Mouse (Mus musculus) small intestine, adult 2 months (tissue): Measurements from ENCODE around the gene Rassf1.

Experiments used
- CTCF ChIP-seq: fragments of 200-500 bp; IDR thresholded peaks from 2 replicates; pipeline ENCODE4 v1.5.1; 2012; ENCODE audit warnings: low read depth, mild to moderate bottlenecking, control low read depth, inconsistent platforms, low read length, moderate library complexity, mixed read lengths; ENCODE audit not compliant: insufficient replicate concordance, insufficient read length; ENCODE audit errors: extremely low read depth
- POLR2A ChIP-seq: fragments of 200-500 bp; IDR thresholded peaks from 2 replicates; pipeline ENCODE4 v1.6.1; 2012; ENCODE audit warnings: low read depth, mild to moderate bottlenecking, control low read depth, inconsistent platforms, low read length, moderate library complexity

GRCm38 (mm10) chr9:107534408-107535202 lies 16.8 kb upstream of the Rassf1 start:
- no peak for TF ChIP-seq CTCF
- no peak for TF ChIP-seq POLR2A
